Mouse (Mus musculus) CH12.LX (cell line): ENCODE data around the gene Prkg2.

Source experiments
- BHLHE40 ChIP-seq: IDR thresholded peaks from 2 replicates; pipeline ENCODE4 v1.6.1; 2011; ENCODE audit warnings: mild to moderate bottlenecking, low read depth, low read length, improper control_type of control experiment
- CHD1 ChIP-seq: IDR thresholded peaks from 2 replicates; pipeline ENCODE4 v1.6.1; 2012; ENCODE audit warnings: low read depth, low read length, improper control_type of control experiment, inconsistent platforms
- CTCF ChIP-seq, 2 experiments: IDR thresholded peaks in 1 of 2; conservative IDR thresholded peaks in 1 of 2; 2 replicates each; pipeline ENCODE4 v1.5.1; 2011 to 2012; ENCODE audit warnings: low read depth in 2 of 2, low read length in 2 of 2, improper control_type of control experiment in 1 of 2, inconsistent platforms in 1 of 2, mild to moderate bottlenecking in 1 of 2, moderate library complexity in 1 of 2
- EP300 ChIP-seq: IDR thresholded peaks from 2 replicates; pipeline ENCODE4 v1.6.1; 2011; ENCODE audit warnings: low read length, improper control_type of control experiment
- HCFC1 ChIP-seq: IDR thresholded peaks from 2 replicates; pipeline ENCODE4 v1.6.1; 2012; ENCODE audit warnings: low read depth, mild to moderate bottlenecking, inconsistent platforms, low read length, improper control_type of control experiment
- MAX ChIP-seq: IDR thresholded peaks from 2 replicates; pipeline ENCODE4 v1.6.1; 2011; ENCODE audit warnings: low read length, improper control_type of control experiment
- MAZ ChIP-seq: IDR thresholded peaks from 2 replicates; pipeline ENCODE4 v1.6.1; 2012; ENCODE audit warnings: low read depth, mild to moderate bottlenecking, inconsistent platforms, low read length, improper control_type of control experiment, moderate library complexity
- MEF2A ChIP-seq: IDR thresholded peaks from 2 replicates; pipeline ENCODE4 v1.6.1; 2014; ENCODE audit warnings: low read depth, mild to moderate bottlenecking, inconsistent platforms, low read length, improper control_type of control experiment, borderline replicate concordance
- POLR2A ChIP-seq: IDR thresholded peaks from 2 replicates; pipeline ENCODE4 v1.6.1; 2011; ENCODE audit warnings: low read depth, mild to moderate bottlenecking, improper control_type of control experiment, low read length
- POLR2AphosphoS2 ChIP-seq: IDR thresholded peaks from 2 replicates; pipeline ENCODE4 v1.6.1; 2011; ENCODE audit warnings: low read depth, low read length, improper control_type of control experiment
- SIN3A ChIP-seq: IDR thresholded peaks from 2 replicates; pipeline ENCODE4 v1.6.1; 2012; ENCODE audit warnings: low read length, improper control_type of control experiment, inconsistent platforms
- TBP ChIP-seq: conservative IDR thresholded peaks from 2 replicates; pipeline ENCODE4 v1.6.1; 2011; ENCODE audit warnings: low read depth, low read length, improper control_type of control experiment
- TCF12 ChIP-seq: IDR thresholded peaks from 2 replicates; pipeline ENCODE4 v1.6.1; 2014; ENCODE audit warnings: low read depth, mild to moderate bottlenecking, inconsistent platforms, low read length, improper control_type of control experiment
- USF1 ChIP-seq: IDR thresholded peaks from 2 replicates; pipeline ENCODE4 v1.6.1; 2014; ENCODE audit warnings: low read depth, mild to moderate bottlenecking, inconsistent platforms, low read length, improper control_type of control experiment

DNA sequence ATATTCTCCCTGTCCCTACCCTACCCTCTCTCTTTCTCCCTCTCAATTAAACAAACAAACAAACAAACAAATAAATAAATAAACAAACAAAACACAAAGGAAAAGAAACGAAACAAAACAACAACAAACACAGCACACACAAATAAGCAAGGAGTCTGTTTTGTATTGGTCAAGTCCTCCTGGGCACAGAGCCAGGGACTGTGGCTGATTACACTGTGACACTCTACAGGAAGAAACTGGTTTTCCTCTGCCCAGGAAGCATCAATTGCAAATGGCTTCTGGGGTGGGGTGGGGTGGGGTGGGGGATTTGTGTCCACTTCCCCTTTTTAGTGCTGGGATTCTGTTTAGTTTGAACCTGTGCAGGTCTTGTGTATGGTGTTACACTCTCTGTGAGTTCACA is 83.8 kb downstream of the Prkg2 start:
- TF ChIP-seq CTCF (conservative IDR thresholded peaks at IDR 0.05 in 1 of 2, IDR thresholded peaks at IDR 0.05 in 1 of 2; ENCODE audit: low read depth in 2 of 2, low read length in 2 of 2) (no peak), EP300 (no peak), POLR2AphosphoS2 (no peak), CHD1 (no peak), SIN3A (no peak), MEF2A (no peak), POLR2A (no peak), MAX (no peak), MAZ (no peak), BHLHE40 (no peak), TBP (no peak), USF1 (no peak), TCF12 (no peak), HCFC1 (no peak)
